Mouse (Mus musculus): ENCODE data around the gene Nol9. TPM values are rescaled to one million over a fixed set of nuclear protein-coding genes. Genes with fewer than 3 reads are reported as not detected.

Nol9 gene
- polyA plus RNA-seq, 2 experiments: 9.8 to 11.5 TPM

- Histone ChIP-seq H3K27me3 (ENCODE audit: control insufficient read depth, insufficient read depth, low read length) (no peaks in the 10 kb centered on the region), H3K27ac (peak overlapping the region; percentile 71), H3K4me2 (ENCODE audit: low read depth) (peak overlapping the region; percentile 70), H3K9me3 (ENCODE audit: control insufficient read depth, low read length) (no peaks in the 10 kb centered on the region), H3K4me3 (ENCODE audit: insufficient read depth in 1 of 2, low read depth in 2 of 2, low read length in 2 of 2) (peak overlapping the region; percentile 46 to 53), H3K4me1 (replicated peaks; ENCODE audit: control insufficient read depth in 2 of 2, insufficient read depth in 2 of 2, low read length in 1 of 2) (peaks cover 30 to 37% of the 10 kb centered on the region in 2 experiments), H3K36me3 (replicated peaks; ENCODE audit: control insufficient read depth, insufficient read depth, low read depth) (peaks cover 21% of the 10 kb centered on the region), H3K9ac (replicated peaks) (peak overlapping the region; percentile 37; the same call in 1 of the 2 replicates)
- TF ChIP-seq EP300 (IDR thresholded peaks at IDR 0.05; ENCODE audit: low read depth): no peak
- TF ChIP-seq CTCF (IDR thresholded peaks at IDR 0.05; ENCODE audit: low read depth): no peak
- ATAC-seq (ENCODE audit: insufficient read depth) (peak; percentile 69), DNase-seq (ENCODE audit: low read depth in 3 of 3, low spot score in 3 of 3) (no peak)
- WGBS (ENCODE audit: insufficient replicate concordance): 39% methylated on average over 24 of the region's 24 CpGs
These were observed 68.4 kb downstream of the Nol9 start for GRCm38 (mm10) chr4:152107493-152107892.

- H3K36me3 ChIP-seq (replicated peaks; ENCODE audit: control insufficient read depth, insufficient read depth, low read depth): peaks cover 21% of the 10 kb centered on the region
- no peak for TF ChIP-seq EP300 (IDR thresholded peaks at IDR 0.05; ENCODE audit: low read depth)
- TF ChIP-seq CTCF (IDR thresholded peaks at IDR 0.05; ENCODE audit: low read depth): no peak
- H3K4me3 ChIP-seq (ENCODE audit: insufficient read depth in 1 of 2, low read depth in 2 of 2, low read length in 2 of 2): peak overlapping the region; percentile 46 to 53
- no peak overlapping the region for H3K9ac ChIP-seq (replicated peaks)
- 47% methylated on average over 30 of the region's 30 CpGs for WGBS (ENCODE audit: insufficient replicate concordance)
- DNase-seq (ENCODE audit: low read depth in 3 of 3, low spot score in 3 of 3): peak in 1 of 3 experiments; percentile 82
- peak; percentile 87 for ATAC-seq (ENCODE audit: insufficient read depth)
- no peaks in the 10 kb centered on the region for H3K27me3 ChIP-seq (ENCODE audit: control insufficient read depth, insufficient read depth, low read length)
- no peaks in the 10 kb centered on the region for H3K9me3 ChIP-seq (ENCODE audit: control insufficient read depth, low read length)
- peaks cover 30 to 37% of the 10 kb centered on the region in 2 experiments for H3K4me1 ChIP-seq (replicated peaks; ENCODE audit: control insufficient read depth in 2 of 2, insufficient read depth in 2 of 2, low read length in 1 of 2)
- H3K4me2 ChIP-seq (ENCODE audit: low read depth): peak overlapping the region; percentile 70
- peak overlapping the region; percentile 71 for H3K27ac ChIP-seq
These were observed 68.9 kb downstream of the Nol9 start for GRCm38 (mm10) chr4:152107971-152108509.

GRCm38 (mm10) chr4:152108673-152109072 lies 69.6 kb downstream of the Nol9 start:
- TF ChIP-seq EP300 (IDR thresholded peaks at IDR 0.05; ENCODE audit: low read depth) (no peak), CTCF (IDR thresholded peaks at IDR 0.05; ENCODE audit: low read depth) (no peak)
- WGBS (ENCODE audit: insufficient replicate concordance): 88% methylated on average over 5 of the region's 5 CpGs
- no peak for ATAC-seq (ENCODE audit: insufficient read depth)

GRCm38 (mm10) chr4:152109509-152109908 lies 70.4 kb downstream of the Nol9 start:
- DNase-seq (ENCODE audit: low read depth in 3 of 3, low spot score in 3 of 3) (no peak), ATAC-seq (ENCODE audit: insufficient read depth) (no peak)
- no peak overlapping the region for H3K4me3 ChIP-seq (ENCODE audit: insufficient read depth in 1 of 2, low read depth in 2 of 2, low read length in 2 of 2)
- H3K36me3 ChIP-seq (replicated peaks; ENCODE audit: control insufficient read depth, insufficient read depth, low read depth): peaks cover 18% of the 10 kb centered on the region
- H3K4me1 ChIP-seq (replicated peaks; ENCODE audit: control insufficient read depth in 2 of 2, insufficient read depth in 2 of 2, low read length in 1 of 2): peaks cover 30 to 37% of the 10 kb centered on the region in 2 experiments
- H3K4me2 ChIP-seq (ENCODE audit: low read depth): peak overlapping the region; percentile 67; the same call in 1 of the 2 replicates
- 74% methylated on average over 3 of the region's 3 CpGs for WGBS (ENCODE audit: insufficient replicate concordance)
- H3K9ac ChIP-seq (replicated peaks): no peak overlapping the region
- TF ChIP-seq CTCF (IDR thresholded peaks at IDR 0.05; ENCODE audit: low read depth) (no peak), EP300 (IDR thresholded peaks at IDR 0.05; ENCODE audit: low read depth) (no peak)
- H3K9me3 ChIP-seq (ENCODE audit: control insufficient read depth, low read length): no peaks in the 10 kb centered on the region
- H3K27ac ChIP-seq: peak overlapping the region; percentile 92
- no peaks in the 10 kb centered on the region for H3K27me3 ChIP-seq (ENCODE audit: control insufficient read depth, insufficient read depth, low read length)

More at GRCm38 (mm10) chr4:152108673-152109072, 69.6 kb downstream of the Nol9 start:
- Histone ChIP-seq H3K9ac (replicated peaks) (no peak overlapping the region), H3K27me3 (ENCODE audit: control insufficient read depth, insufficient read depth, low read length) (no peaks in the 10 kb centered on the region), H3K9me3 (ENCODE audit: control insufficient read depth, low read length) (no peaks in the 10 kb centered on the region), H3K27ac (peak overlapping the region; percentile 92; the same call in 1 of the 2 replicates), H3K4me3 (ENCODE audit: insufficient read depth in 1 of 2, low read depth in 2 of 2, low read length in 2 of 2) (no peak overlapping the region; a peak in 1 of 4 replicates), H3K4me2 (ENCODE audit: low read depth) (peak overlapping the region; percentile 70), H3K36me3 (replicated peaks; ENCODE audit: control insufficient read depth, insufficient read depth, low read depth) (peaks cover 21% of the 10 kb centered on the region), H3K4me1 (replicated peaks; ENCODE audit: control insufficient read depth in 2 of 2, insufficient read depth in 2 of 2, low read length in 1 of 2) (peaks cover 30 to 37% of the 10 kb centered on the region in 2 experiments)
- no peak for DNase-seq (ENCODE audit: low read depth in 3 of 3, low spot score in 3 of 3)

GRCm38 (mm10) chr4:152110689-152111088 lies 71.6 kb downstream of the Nol9 start:
- WGBS (ENCODE audit: insufficient replicate concordance): 19% methylated on average over 4 of the region's 4 CpGs
- no peak for TF ChIP-seq CTCF (IDR thresholded peaks at IDR 0.05; ENCODE audit: low read depth)
- TF ChIP-seq EP300 (IDR thresholded peaks at IDR 0.05; ENCODE audit: low read depth): peak; percentile 88
- H3K4me1 ChIP-seq (replicated peaks; ENCODE audit: control insufficient read depth in 2 of 2, insufficient read depth in 2 of 2, low read length in 1 of 2): peaks cover 30 to 37% of the 10 kb centered on the region in 2 experiments
- H3K36me3 ChIP-seq (replicated peaks; ENCODE audit: control insufficient read depth, insufficient read depth, low read depth): peaks cover 18% of the 10 kb centered on the region
- H3K9ac ChIP-seq (replicated peaks): peak overlapping the region; percentile 70
- H3K27ac ChIP-seq: peak overlapping the region; percentile 92
- peak overlapping the region; percentile 67 for H3K4me2 ChIP-seq (ENCODE audit: low read depth)
- H3K4me3 ChIP-seq (ENCODE audit: insufficient read depth in 1 of 2, low read depth in 2 of 2, low read length in 2 of 2): peak overlapping the region in 1 of 2 experiments; percentile 18; a peak in 1 of 4 replicates
- DNase-seq (ENCODE audit: low read depth in 3 of 3, low spot score in 3 of 3) (peak in 1 of 3 experiments; percentile 63), ATAC-seq (ENCODE audit: insufficient read depth) (peak; percentile 73)
- H3K9me3 ChIP-seq (ENCODE audit: control insufficient read depth, low read length): no peaks in the 10 kb centered on the region
- peaks cover 1% of the 10 kb centered on the region; the same call in 1 of the 2 replicates for H3K27me3 ChIP-seq (ENCODE audit: control insufficient read depth, insufficient read depth, low read length)

Other genes with a start within 250 kb of the Nol9 start
- 4.8 and 7.3 TPM in 2 replicates for gene Camta1, start 177.4 kb upstream of the Nol9 start, polyA plus RNA-seq (2012; rRNA removed)
- gene Camta1, start 177.4 kb upstream of the Nol9 start, polyA plus RNA-seq (2014; fragmentation: Nextera tagmentation; extraction: Ambion mirVana): 31.0 and 32.8 TPM in 2 replicates
- gene Dnajc11, start 105.6 kb upstream of the Nol9 start, polyA plus RNA-seq (2012; rRNA removed): 32.9 and 34.4 TPM in 2 replicates
- 32.9 and 42.2 TPM in 2 replicates for gene Dnajc11, start 105.6 kb upstream of the Nol9 start, polyA plus RNA-seq (2014; fragmentation: Nextera tagmentation; extraction: Ambion mirVana)
- 4.8 and 5.0 TPM in 2 replicates for gene Thap3, start 50.3 kb upstream of the Nol9 start, polyA plus RNA-seq (2012; rRNA removed)
- 4.5 and 5.2 TPM in 2 replicates for gene Thap3, start 50.3 kb upstream of the Nol9 start, polyA plus RNA-seq (2014; fragmentation: Nextera tagmentation; extraction: Ambion mirVana)
- gene Phf13, start 43.1 kb upstream of the Nol9 start, polyA plus RNA-seq (2012; rRNA removed): 2.8 and 2.9 TPM in 2 replicates
- 3.7 and 5.2 TPM in 2 replicates for gene Phf13, start 43.1 kb upstream of the Nol9 start, polyA plus RNA-seq (2014; fragmentation: Nextera tagmentation; extraction: Ambion mirVana)
- 4.4 and 5.3 TPM in 2 replicates for gene Klhl21, start 30.5 kb upstream of the Nol9 start, polyA plus RNA-seq (2012; rRNA removed)
- gene Klhl21, start 30.5 kb upstream of the Nol9 start, polyA plus RNA-seq (2014; fragmentation: Nextera tagmentation; extraction: Ambion mirVana): 2.3 and 2.8 TPM in 2 replicates
- 8.2 and 10.7 TPM in 2 replicates for gene Zbtb48, start 11.7 kb upstream of the Nol9 start, polyA plus RNA-seq (2012; rRNA removed)
- 6.4 and 8.8 TPM in 2 replicates for gene Zbtb48, start 11.7 kb upstream of the Nol9 start, polyA plus RNA-seq (2014; fragmentation: Nextera tagmentation; extraction: Ambion mirVana)
- gene Tas1r1, start 753 bp upstream of the Nol9 start, polyA plus RNA-seq (2012; rRNA removed): 0.03 and 0.06 TPM in 2 replicates
- gene Tas1r1, start 753 bp upstream of the Nol9 start, polyA plus RNA-seq (2014; fragmentation: Nextera tagmentation; extraction: Ambion mirVana): not detected in 2 replicates
- 4.5 and 4.7 TPM in 2 replicates for gene Plekhg5, start 33.2 kb downstream of the Nol9 start, polyA plus RNA-seq (2012; rRNA removed)
- gene Plekhg5, start 33.2 kb downstream of the Nol9 start, polyA plus RNA-seq (2014; fragmentation: Nextera tagmentation; extraction: Ambion mirVana): 2.6 and 4.8 TPM in 2 replicates
- 0.68 and 0.93 TPM in 2 replicates for gene Tnfrsf25, start 76.6 kb downstream of the Nol9 start, polyA plus RNA-seq (2012; rRNA removed)
- 0.15 and 0.16 TPM in 2 replicates for gene Tnfrsf25, start 76.6 kb downstream of the Nol9 start, polyA plus RNA-seq (2014; fragmentation: Nextera tagmentation; extraction: Ambion mirVana)
- gene Espn, start 113.0 kb downstream of the Nol9 start, polyA plus RNA-seq (2012; rRNA removed): 1.2 and 1.5 TPM in 2 replicates
- 1.2 and 1.9 TPM in 2 replicates for gene Espn, start 113.0 kb downstream of the Nol9 start, polyA plus RNA-seq (2014; fragmentation: Nextera tagmentation; extraction: Ambion mirVana)
- 0.01 and 0.02 TPM in 2 replicates for gene Hes2, start 119.5 kb downstream of the Nol9 start, polyA plus RNA-seq (2012; rRNA removed)
- gene Hes2, start 119.5 kb downstream of the Nol9 start, polyA plus RNA-seq (2014; fragmentation: Nextera tagmentation; extraction: Ambion mirVana): 0.05 TPM in 1 of 2 replicates, not detected in the other
- 10.8 and 12.5 TPM in 2 replicates for gene Acot7, start 138.8 kb downstream of the Nol9 start, polyA plus RNA-seq (2012; rRNA removed)
- gene Acot7, start 138.8 kb downstream of the Nol9 start, polyA plus RNA-seq (2014; fragmentation: Nextera tagmentation; extraction: Ambion mirVana): 12.2 and 13.0 TPM in 2 replicates
- gene Gpr153, start 234.9 kb downstream of the Nol9 start, polyA plus RNA-seq (2012; rRNA removed): 1.1 and 1.2 TPM in 2 replicates
- gene Gpr153, start 234.9 kb downstream of the Nol9 start, polyA plus RNA-seq (2014; fragmentation: Nextera tagmentation; extraction: Ambion mirVana): 0.58 and 0.59 TPM in 2 replicates